Mouse (Mus musculus): ENCODE data around the gene Ippk.

DNA sequence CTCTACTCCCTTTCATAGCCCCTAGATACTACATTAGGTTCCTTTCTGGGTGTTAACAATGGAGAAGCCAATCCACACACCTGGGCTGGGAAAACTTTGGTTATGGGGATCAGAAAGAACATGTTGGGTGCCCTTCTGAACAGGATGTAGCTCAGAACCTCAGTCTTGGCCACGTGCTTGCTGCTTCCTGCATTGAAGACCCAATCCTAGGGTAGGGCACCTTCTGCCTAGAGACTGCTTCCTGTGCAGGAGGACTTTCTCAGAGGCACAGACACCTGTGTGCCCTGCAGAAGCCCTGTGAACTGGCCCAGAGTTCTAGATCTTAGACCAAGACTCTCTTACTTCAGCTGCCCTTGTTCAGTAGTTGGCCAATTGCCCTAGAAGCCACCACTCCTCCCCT is 14.7 kb downstream of the Ippk start:
- TF ChIP-seq POLR2A (IDR thresholded peaks at IDR 0.05; ENCODE audit: insufficient read depth, low read depth, low read length) = no peak
- TF ChIP-seq CTCF (IDR thresholded peaks at IDR 0.05; ENCODE audit: insufficient read depth, low read depth, low read length) = no peak
